Mouse (Mus musculus): ENCODE data around the gene Nme1. TPM values are rescaled to one million over a fixed set of nuclear protein-coding genes. Genes with fewer than 3 reads are reported as not detected.

Gene Nme1
- polyA plus RNA-seq, 1 experiment: not detected

DNA sequence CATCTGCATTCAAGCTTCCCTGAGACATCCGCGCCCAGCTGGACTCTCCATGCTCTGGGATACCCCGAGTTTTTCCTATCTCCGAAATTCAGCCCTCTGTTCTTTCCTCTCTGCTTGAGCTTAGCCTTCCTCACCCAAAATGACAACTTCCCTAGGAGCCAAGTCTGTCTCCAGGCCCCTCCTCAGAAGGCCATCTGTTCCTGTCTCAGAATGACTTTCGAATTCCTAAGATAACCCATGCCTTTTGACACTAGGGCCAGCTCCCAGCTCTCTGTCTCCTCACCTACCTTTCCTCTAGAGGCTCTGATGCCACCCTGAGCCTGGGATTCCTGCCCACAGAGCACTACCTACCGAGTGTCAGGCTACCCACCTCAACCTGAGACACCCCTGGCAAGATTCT, 12.2 kb downstream of the Nme1 start, which contains the start of gene Nme2:
Nme2 (minus strand) TSS at position 101 of the 400 bp plus-strand sequence.
- Histone ChIP-seq H3K4me3 (ENCODE audit: insufficient read depth, low read depth, low read length) (peak within 1 kb of the TSS; percentile 79), H3K27ac (ENCODE audit: insufficient read depth, low read depth, low read length) (peak within 1 kb of the TSS; percentile 55), H3K4me1 (ENCODE audit: control insufficient read depth, insufficient read depth, low read length) (peaks cover 19% of the 10 kb centered on the region)
- WGBS: 1% methylated on average over 6 of the region's 6 CpGs
- no peak for TF ChIP-seq CTCF (IDR thresholded peaks at IDR 0.05; ENCODE audit: insufficient read depth, low read depth, low read length)
- no peak for TF ChIP-seq POLR2A (IDR thresholded peaks at IDR 0.05; ENCODE audit: insufficient read depth, low read depth, low read length)

DNA sequence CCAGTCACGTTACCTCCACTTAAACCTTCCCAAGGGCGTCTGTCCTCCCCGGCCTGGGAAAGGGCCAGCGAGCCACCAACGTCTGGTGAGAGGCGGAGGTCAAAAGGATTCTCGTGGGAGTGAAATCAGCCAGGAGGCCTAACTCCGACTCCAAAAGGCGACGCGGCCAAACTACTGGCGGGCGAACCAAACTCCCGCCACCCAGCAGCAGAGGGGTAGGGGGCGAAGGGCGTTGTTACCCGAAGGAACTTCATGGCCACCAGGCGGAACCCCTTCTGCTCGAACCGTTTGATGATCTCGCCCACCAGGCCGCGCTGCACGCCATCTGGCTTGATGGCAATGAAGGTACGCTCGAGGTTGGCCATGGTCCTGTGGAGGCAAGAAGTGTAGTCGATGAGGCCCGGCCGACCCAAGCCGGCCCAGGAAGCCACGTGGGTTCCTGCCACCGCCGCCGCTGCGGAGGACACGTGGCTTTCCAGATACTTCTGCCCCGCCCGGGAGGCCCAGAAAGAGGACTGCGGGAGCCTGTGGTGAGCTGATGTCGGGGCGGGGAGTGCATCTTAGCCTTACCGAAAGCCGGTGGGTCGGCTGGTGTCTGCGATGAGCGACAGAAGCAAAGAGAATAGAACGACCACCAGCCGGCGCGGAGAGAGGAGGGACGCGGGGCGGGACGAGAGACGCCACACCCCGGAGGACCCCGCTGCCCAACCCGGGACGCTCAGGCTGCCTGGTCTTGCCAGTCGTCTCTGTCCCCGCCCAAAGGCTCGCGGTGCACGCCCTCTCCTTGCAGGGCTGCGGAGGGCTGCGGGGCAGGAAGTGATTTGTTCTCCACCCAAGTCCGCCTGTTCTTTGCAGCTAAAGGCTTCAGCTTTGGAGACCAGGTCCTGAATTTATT, 12.8 kb downstream of the Nme1 start:
- peaks cover 19% of the 10 kb centered on the region for H3K4me1 ChIP-seq (ENCODE audit: control insufficient read depth, insufficient read depth, low read length)
- under 1% methylated on average over 67 of the region's 67 CpGs for WGBS
- peak overlapping the region; percentile 55 for H3K27ac ChIP-seq (ENCODE audit: insufficient read depth, low read depth, low read length)
- H3K4me3 ChIP-seq (ENCODE audit: insufficient read depth, low read depth, low read length): peak overlapping the region; percentile 79
- peak; percentile 36; the same call in 1 of the 2 replicates for TF ChIP-seq CTCF (IDR thresholded peaks at IDR 0.05; ENCODE audit: insufficient read depth, low read depth, low read length)
- TF ChIP-seq POLR2A (IDR thresholded peaks at IDR 0.05; ENCODE audit: insufficient read depth, low read depth, low read length): 0 out of 2 replicates have a peak, but pooled peaks have one; percentile 29

- TF ChIP-seq CTCF (IDR thresholded peaks at IDR 0.05; ENCODE audit: insufficient read depth, low read depth, low read length) (no peak), POLR2A (IDR thresholded peaks at IDR 0.05; ENCODE audit: insufficient read depth, low read depth, low read length) (no peak)
- Histone ChIP-seq H3K27ac (ENCODE audit: insufficient read depth, low read depth, low read length) (no peak overlapping the region), H3K4me1 (ENCODE audit: control insufficient read depth, insufficient read depth, low read length) (peaks cover 19% of the 10 kb centered on the region), H3K4me3 (ENCODE audit: insufficient read depth, low read depth, low read length) (peak overlapping the region; percentile 79)
- 48% methylated on average over 13 of the region's 13 CpGs for whole genome bisulfite sequencing
These were observed 13.5 kb downstream of the Nme1 start for GRCm38 (mm10) chr11:93954738-93955255.

DNA sequence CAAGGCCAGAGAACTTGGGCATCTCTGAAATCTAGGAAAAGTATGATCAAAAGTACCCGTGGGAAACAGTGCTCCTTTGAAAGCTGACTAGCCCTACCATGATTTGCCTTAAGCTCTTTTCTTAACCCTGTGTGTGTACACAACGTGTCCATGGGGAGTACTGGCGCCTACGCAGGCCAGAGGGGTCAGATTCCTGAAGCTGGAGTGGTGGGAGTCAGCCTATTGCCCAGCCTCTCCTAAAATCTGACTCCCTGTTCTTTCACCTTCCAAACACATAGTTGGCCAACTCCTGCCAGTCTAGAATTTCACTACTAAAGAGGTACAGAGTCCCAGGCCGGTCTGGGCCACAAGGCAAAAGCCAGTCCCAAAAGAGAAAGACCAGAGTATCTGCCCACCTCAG, 15.9 kb downstream of the Nme1 start:
- TF ChIP-seq CTCF (IDR thresholded peaks at IDR 0.05; ENCODE audit: insufficient read depth, low read depth, low read length) (no peak), POLR2A (IDR thresholded peaks at IDR 0.05; ENCODE audit: insufficient read depth, low read depth, low read length) (no peak)
- 76% methylated on average over 5 of the region's 5 CpGs for WGBS
- Histone ChIP-seq H3K4me1 (ENCODE audit: control insufficient read depth, insufficient read depth, low read length) (peaks cover 16% of the 10 kb centered on the region), H3K4me3 (ENCODE audit: insufficient read depth, low read depth, low read length) (no peak overlapping the region), H3K27ac (ENCODE audit: insufficient read depth, low read depth, low read length) (no peak overlapping the region)

GRCm38 (mm10) chr11:93950045-93950444, 18.3 kb downstream of the Nme1 start:
- TF ChIP-seq CTCF (IDR thresholded peaks at IDR 0.05; ENCODE audit: insufficient read depth, low read depth, low read length) (no peak), POLR2A (IDR thresholded peaks at IDR 0.05; ENCODE audit: insufficient read depth, low read depth, low read length) (no peak)

GRCm38 (mm10) chr11:93948887-93949567, 19.3 kb downstream of the Nme1 start:
- H3K4me3 ChIP-seq (ENCODE audit: insufficient read depth, low read depth, low read length): no peak overlapping the region
- no peak overlapping the region for H3K27ac ChIP-seq (ENCODE audit: insufficient read depth, low read depth, low read length)
- TF ChIP-seq CTCF (IDR thresholded peaks at IDR 0.05; ENCODE audit: insufficient read depth, low read depth, low read length): no peak
- TF ChIP-seq POLR2A (IDR thresholded peaks at IDR 0.05; ENCODE audit: insufficient read depth, low read depth, low read length): no peak
- 0 out of 2 replicates have a peak, but pooled peaks cover 3% of the 10 kb centered on the region for H3K4me1 ChIP-seq (ENCODE audit: control insufficient read depth, insufficient read depth, low read length)
- WGBS: 92% methylated on average over 9 of the region's 9 CpGs

More at GRCm38 (mm10) chr11:93950045-93950444, 18.3 kb downstream of the Nme1 start:
- Histone ChIP-seq H3K4me1 (ENCODE audit: control insufficient read depth, insufficient read depth, low read length) (peaks cover 7% of the 10 kb centered on the region), H3K27ac (ENCODE audit: insufficient read depth, low read depth, low read length) (no peak overlapping the region), H3K4me3 (ENCODE audit: insufficient read depth, low read depth, low read length) (no peak overlapping the region)
- WGBS: 91% methylated on average over 1 of the region's 1 CpGs

GRCm38 (mm10) chr11:93944986-93945385, 23.3 kb downstream of the Nme1 start:
- no peaks in the 10 kb centered on the region for H3K4me1 ChIP-seq (ENCODE audit: control insufficient read depth, insufficient read depth, low read length)
- TF ChIP-seq POLR2A (IDR thresholded peaks at IDR 0.05; ENCODE audit: insufficient read depth, low read depth, low read length) (no peak), CTCF (IDR thresholded peaks at IDR 0.05; ENCODE audit: insufficient read depth, low read depth, low read length) (no peak)

DNA sequence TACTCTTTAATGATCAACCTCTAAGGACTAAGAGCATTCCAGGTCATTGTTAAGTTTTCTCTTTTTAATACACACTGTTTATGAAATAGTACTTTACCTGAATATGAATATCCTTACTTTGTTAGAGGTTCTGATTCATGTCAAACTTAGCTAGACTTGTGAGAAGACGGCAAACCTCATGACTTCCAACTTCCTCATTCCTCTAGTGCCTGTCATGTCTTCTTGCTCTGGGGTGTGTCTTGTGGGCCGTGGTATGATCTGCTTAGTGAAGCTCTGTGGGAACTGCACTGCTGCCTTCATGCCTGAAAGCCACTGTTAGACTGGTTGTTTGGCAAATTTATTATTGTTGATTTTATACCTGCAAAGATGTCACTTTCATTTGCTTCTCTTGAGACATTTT, 27.4 kb downstream of the Nme1 start:
- no peak overlapping the region for H3K27ac ChIP-seq (ENCODE audit: insufficient read depth, low read depth, low read length)
- H3K4me1 ChIP-seq (ENCODE audit: control insufficient read depth, insufficient read depth, low read length): no peaks in the 10 kb centered on the region
- TF ChIP-seq POLR2A (IDR thresholded peaks at IDR 0.05; ENCODE audit: insufficient read depth, low read depth, low read length): no peak
- no peak for TF ChIP-seq CTCF (IDR thresholded peaks at IDR 0.05; ENCODE audit: insufficient read depth, low read depth, low read length)
- 80% methylated on average over 2 of the region's 2 CpGs for WGBS
- H3K4me3 ChIP-seq (ENCODE audit: insufficient read depth, low read depth, low read length): no peak overlapping the region

More at GRCm38 (mm10) chr11:93944986-93945385, 23.3 kb downstream of the Nme1 start:
- WGBS: 76% methylated on average over 3 of the region's 3 CpGs
- no peak overlapping the region for H3K27ac ChIP-seq (ENCODE audit: insufficient read depth, low read depth, low read length)
- no peak overlapping the region for H3K4me3 ChIP-seq (ENCODE audit: insufficient read depth, low read depth, low read length)

All from olfactory bulb, adult 2 months (tissue).